Mouse (Mus musculus) midbrain, embryonic 11.5 days (tissue): ENCODE data around the gene Tlr12. TPM values are rescaled to one million over a fixed set of nuclear protein-coding genes. Genes with fewer than 3 reads are reported as not detected.
"Not testable (repeated sequence)": the region's sequence is repeated elsewhere in the genome, so short reads cannot be mapped to it uniquely, and the experiment has no call there.

Experiments used
- ATAC-seq: fragments of 200-750 bp; cut with Nextera tagmentation; 2 replicates; pipeline ENCODE4 v1.8.0; 2017; ENCODE audit warnings: moderate TSS enrichment, moderate library complexity; ENCODE audit not compliant: low FRiP score
- DNase-seq: peaks from one replicate; pipeline ENCODE4 v3.0.0; 2015; ENCODE audit warnings: low spot score; ENCODE audit errors: missing footprints
- H3K27ac ChIP-seq: fragments of 300-500 bp; sonication (generic); 2 replicates; pipeline ENCODE4 v1.5.1; 2014; ENCODE audit warnings: low read depth, low read length
- H3K27me3 ChIP-seq: fragments of 300-500 bp; sonication (generic); 2 replicates; pipeline ENCODE4 v1.6.1; 2014; ENCODE audit warnings: mild to moderate bottlenecking, low read length, moderate library complexity, mixed read lengths; ENCODE audit not compliant: control insufficient read depth, insufficient read depth
- H3K36me3 ChIP-seq: fragments of 300-500 bp; sonication (generic); 2 replicates; pipeline ENCODE4 v1.6.1; 2014; ENCODE audit warnings: mild to moderate bottlenecking, low read length, moderate library complexity, mixed read lengths; ENCODE audit not compliant: control insufficient read depth, insufficient read depth
- H3K4me1 ChIP-seq: fragments of 300-500 bp; sonication (generic); 2 replicates; pipeline ENCODE4 v1.6.1; 2014; ENCODE audit warnings: low read length; ENCODE audit not compliant: control insufficient read depth, insufficient read depth
- H3K4me2 ChIP-seq: fragments of 300-500 bp; sonication (generic); 2 replicates; pipeline ENCODE4 v1.6.1; 2014; ENCODE audit warnings: mild to moderate bottlenecking, moderate library complexity
- H3K4me3 ChIP-seq: fragments of 300-500 bp; sonication (generic); 2 replicates; pipeline ENCODE4 v1.5.1; 2014; ENCODE audit warnings: low read depth, low read length
- H3K9ac ChIP-seq: fragments of 300-500 bp; sonication (generic); 2 replicates; pipeline ENCODE4 v1.6.1; 2014; ENCODE audit warnings: low read length
- H3K9me3 ChIP-seq: fragments of 300-500 bp; sonication (generic); 2 replicates; pipeline ENCODE4 v1.6.1; 2016; ENCODE audit warnings: low read length; ENCODE audit not compliant: control insufficient read depth
- WGBS: fragments of 180-500 bp; shearing (Covaris S2); extraction: QIAGEN DNeasy Blood & Tissue Kit; methylation state at CpG from one replicate; pipeline ENCODE4 v1.1.7; 2014; 5-methylcytosine and 5-hydroxymethylcytosine counted together
- polyA plus RNA-seq: library from polyadenylated mRNA; unstranded; fragments of >200 nt; fragmentation: Nextera tagmentation; extraction: Ambion mirVana; gene quantifications from 2 replicates; pipeline ENCODE4 v1.2.1, GENCODE M21; 2014

Tlr12 gene
- 0.04 and 0.22 TPM in 2 replicates for polyA plus RNA-seq

DNA sequence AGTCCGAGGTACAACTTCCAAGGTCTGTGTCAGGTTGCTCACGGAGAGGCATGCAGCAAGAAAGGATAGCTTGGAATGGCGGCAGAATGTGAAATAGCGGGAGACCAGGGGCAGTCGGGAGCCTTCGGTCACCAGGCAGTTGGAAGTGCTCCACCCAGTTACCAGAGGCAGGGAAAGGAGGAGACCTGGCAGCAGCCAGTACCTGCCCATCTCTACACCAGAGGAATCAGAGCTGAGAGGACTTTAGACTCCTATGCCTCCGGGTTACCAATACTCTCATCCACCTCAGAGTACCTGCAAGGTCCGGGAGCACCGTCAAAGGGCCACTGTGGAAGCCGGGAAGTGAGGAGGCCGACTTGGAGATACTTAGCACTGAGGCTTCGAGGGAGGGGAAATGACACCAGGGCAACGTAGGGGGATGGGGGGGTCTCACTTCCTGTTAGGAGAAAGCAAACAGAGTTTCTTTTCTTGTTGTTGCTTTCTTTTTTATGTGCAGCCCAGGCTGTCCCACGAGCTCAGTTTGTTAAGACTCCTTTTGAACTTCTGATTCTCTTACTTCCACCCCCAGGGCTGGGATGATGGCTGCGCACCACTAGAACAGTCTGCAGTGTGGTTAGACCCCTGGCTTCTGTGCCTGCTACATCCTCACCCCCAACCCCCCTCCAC is at the start of gene Tlr12:
TSS of gene Tlr12 (minus strand) at position 374 of the 666 bp plus-strand sequence.
- Histone ChIP-seq H3K4me1 (no peaks in the 10 kb centered on the region), H3K9ac (0 out of 2 replicates have a peak within 1 kb of the TSS, but pooled peaks have one; percentile 20), H3K36me3 (no peaks in the 10 kb centered on the region), H3K27ac (no peak within 1 kb of the TSS), H3K9me3 (no peaks in the 10 kb centered on the region), H3K4me2 (no peak within 1 kb of the TSS), H3K27me3 (no peaks in the 10 kb centered on the region), H3K4me3 (no peak within 1 kb of the TSS)
- DNase-seq: no peak
- ATAC-seq: no peak
- WGBS: 73% methylated on average over 15 of the region's 15 CpGs

DNA sequence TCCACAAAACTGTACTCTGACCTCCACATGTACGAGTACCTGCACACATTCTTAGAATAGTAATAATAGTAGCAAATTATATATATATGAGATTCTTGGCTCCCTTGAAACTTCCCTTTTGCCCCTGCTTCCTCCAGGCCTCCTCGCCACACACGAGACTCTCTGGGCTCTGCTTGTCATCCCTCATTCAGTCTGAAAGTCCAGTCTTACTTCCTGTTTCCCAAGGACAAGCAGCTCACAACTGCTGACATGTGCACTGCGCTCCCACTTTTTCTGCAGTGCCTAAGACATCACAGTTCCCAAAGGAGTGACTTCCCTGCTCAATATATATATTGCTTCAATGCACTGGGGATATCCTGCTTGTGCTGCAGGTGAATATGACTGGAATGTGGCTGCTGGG is 48.8 kb upstream of the Tlr12 start:
- not testable (repeated sequence) for H3K36me3 ChIP-seq, H3K27ac ChIP-seq, H3K4me3 ChIP-seq

DNA sequence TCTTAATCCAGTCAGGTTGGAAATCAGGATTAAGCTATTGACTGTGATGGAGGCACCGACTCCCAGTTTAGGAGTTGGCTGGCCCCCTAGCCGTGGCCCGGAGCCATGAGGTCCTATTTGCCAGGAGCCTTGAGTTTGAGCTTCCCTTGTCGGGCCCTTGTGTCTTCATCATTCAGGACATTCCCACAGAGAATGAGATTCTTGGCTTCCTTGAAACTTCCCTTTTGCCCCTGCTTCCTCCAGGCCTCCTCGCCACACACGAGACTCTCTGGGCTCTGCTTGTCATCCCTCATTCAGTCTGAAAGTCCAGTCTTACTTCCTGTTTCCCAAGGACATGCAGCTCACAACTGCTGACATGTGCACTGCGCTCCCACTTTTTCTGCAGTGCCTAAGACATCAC is 47.9 kb upstream of the Tlr12 start:
- not testable (repeated sequence) for H3K9ac ChIP-seq, H3K4me2 ChIP-seq, H3K27ac ChIP-seq, H3K4me3 ChIP-seq, H3K9me3 ChIP-seq, DNase-seq, H3K36me3 ChIP-seq, H3K27me3 ChIP-seq, H3K4me1 ChIP-seq, ATAC-seq
- 83% methylated on average over 7 of the region's 7 CpGs for WGBS

More for the DNA sequence above, 48.8 kb upstream of the Tlr12 start:
- not testable (repeated sequence) for DNase-seq, H3K4me2 ChIP-seq, H3K4me1 ChIP-seq, H3K9me3 ChIP-seq, H3K9ac ChIP-seq, ATAC-seq, H3K27me3 ChIP-seq
- 81% methylated on average over 4 of the region's 4 CpGs for WGBS

DNA sequence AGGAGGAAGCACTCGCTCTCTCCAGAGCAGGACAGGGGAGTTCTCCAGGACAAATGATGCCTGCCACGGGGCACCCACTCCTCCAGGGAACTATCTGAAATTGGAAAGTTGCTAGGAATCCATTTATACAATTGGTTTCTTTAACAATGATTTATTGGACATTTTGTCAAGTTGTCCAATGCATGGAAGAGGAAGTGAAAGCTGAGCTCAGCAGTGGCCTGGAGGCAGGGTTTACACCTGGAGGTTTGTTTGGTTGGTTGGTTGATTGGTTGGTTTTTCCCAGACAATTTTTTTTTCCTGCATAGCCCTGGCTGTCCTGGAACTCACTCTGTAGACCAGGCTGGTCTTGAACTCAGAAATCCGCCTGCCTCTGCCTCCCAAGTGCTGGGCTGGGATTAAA is 45.6 kb upstream of the Tlr12 start:
- H3K36me3 ChIP-seq: no peaks in the 10 kb centered on the region
- no peaks in the 10 kb centered on the region for H3K9me3 ChIP-seq
- H3K9ac ChIP-seq: no peak overlapping the region
- DNase-seq: no peak
- 77% methylated on average over 3 of the region's 3 CpGs for WGBS
- no peak for ATAC-seq
- H3K4me1 ChIP-seq: no peaks in the 10 kb centered on the region
- no peak overlapping the region for H3K4me3 ChIP-seq
- no peak overlapping the region for H3K4me2 ChIP-seq
- H3K27me3 ChIP-seq: no peaks in the 10 kb centered on the region; the same call in 1 of the 2 replicates
- no peak overlapping the region for H3K27ac ChIP-seq

- no peak overlapping the region for H3K4me3 ChIP-seq
- H3K36me3 ChIP-seq: no peaks in the 10 kb centered on the region
- H3K4me2 ChIP-seq: no peak overlapping the region
- no peaks in the 10 kb centered on the region for H3K4me1 ChIP-seq
- H3K27ac ChIP-seq: no peak overlapping the region
- WGBS: 88% methylated on average over 8 of the region's 8 CpGs
- no peaks in the 10 kb centered on the region for H3K9me3 ChIP-seq
- DNase-seq (no peak), ATAC-seq (no peak)
- no peak overlapping the region for H3K9ac ChIP-seq
- H3K27me3 ChIP-seq: peaks cover 6% of the 10 kb centered on the region
Observed at GRCm38 (mm10) chr4:128661063-128661462, 42.6 kb upstream of the Tlr12 start.

GRCm38 (mm10) chr4:128660196-128660595 is 41.8 kb upstream of the Tlr12 start:
- peaks cover 2% of the 10 kb centered on the region; the same call in 1 of the 2 replicates for H3K4me1 ChIP-seq
- H3K4me3 ChIP-seq: no peak overlapping the region
- H3K27ac ChIP-seq: no peak overlapping the region
- no peak for ATAC-seq
- H3K9me3 ChIP-seq: no peaks in the 10 kb centered on the region
- no peak overlapping the region for H3K4me2 ChIP-seq
- H3K27me3 ChIP-seq: peaks cover 14% of the 10 kb centered on the region
- WGBS: 90% methylated on average over 8 of the region's 8 CpGs
- H3K9ac ChIP-seq: no peak overlapping the region
- DNase-seq: no peak
- H3K36me3 ChIP-seq: no peaks in the 10 kb centered on the region

DNA sequence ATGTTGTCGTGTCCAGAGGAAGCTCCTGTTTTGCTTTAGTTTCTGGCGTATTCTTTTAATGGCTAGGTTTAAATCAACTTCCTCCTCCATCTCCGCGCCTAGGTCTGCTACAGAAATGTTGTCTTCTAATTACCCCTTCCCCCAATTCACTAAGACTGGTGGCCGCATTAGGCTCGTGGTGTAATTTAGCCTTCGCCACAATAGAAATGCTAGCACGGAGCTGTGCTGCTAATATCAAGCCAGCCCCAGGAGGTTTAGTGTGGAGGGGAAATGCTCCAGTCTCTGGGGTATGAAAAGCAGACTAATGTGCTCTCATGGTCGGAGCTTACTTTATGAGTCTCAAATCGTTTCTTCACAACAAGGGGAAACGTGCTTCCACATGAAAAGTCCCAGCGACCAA is 37.0 kb upstream of the Tlr12 start:
- Histone ChIP-seq H3K36me3 (no peaks in the 10 kb centered on the region), H3K9me3 (no peaks in the 10 kb centered on the region), H3K4me1 (peaks cover 10% of the 10 kb centered on the region), H3K9ac (peak overlapping the region; percentile 55), H3K27ac (no peak overlapping the region), H3K4me3 (peak overlapping the region; percentile 75), H3K4me2 (peak overlapping the region; percentile 96), H3K27me3 (peaks cover 18% of the 10 kb centered on the region)
- no peak for DNase-seq
- 12% methylated on average over 12 of the region's 12 CpGs for WGBS
- no peak for ATAC-seq

- ATAC-seq: peak; percentile 99
- Histone ChIP-seq H3K9me3 (no peaks in the 10 kb centered on the region), H3K36me3 (no peaks in the 10 kb centered on the region), H3K9ac (peak within 1 kb of the TSS; percentile 55), H3K27ac (peak within 1 kb of the TSS; percentile 15; the same call in 1 of the 2 replicates), H3K27me3 (peaks cover 18% of the 10 kb centered on the region), H3K4me3 (peak within 1 kb of the TSS; percentile 75), H3K4me1 (peaks cover 10% of the 10 kb centered on the region), H3K4me2 (peak within 1 kb of the TSS; percentile 96)
- peak; percentile 97 for DNase-seq
- WGBS: under 1% methylated on average over 77 of the region's 85 CpGs
Observed at GRCm38 (mm10) chr4:128654505-128655381, 36.3 kb upstream of the Tlr12 start, which contains the start of gene Phc2. Phc2 (plus strand) TSS chr4:128654702.
